Mouse (Mus musculus) forebrain, embryonic 15.5 days (tissue): ENCODE results near the gene Gm47283. TPM values are rescaled to one million over a fixed set of nuclear protein-coding genes. Genes with fewer than 3 reads are reported as not detected.
A peak's percentile ranks its signal among the peaks of the same experiment; 100 is the strongest.
"Not testable (repeated sequence)": the region's sequence is repeated elsewhere in the genome, so short reads cannot be mapped to it uniquely, and the experiment has no call there.

Experiments used
- ATAC-seq: fragments of 200-750 bp; cut with Nextera tagmentation; replicated peaks from 2 replicates; pipeline ENCODE4 v1.8.0; 2017; ENCODE audit warnings: mild to moderate bottlenecking, moderate TSS enrichment, moderate library complexity
- H3K27ac ChIP-seq: fragments of 300-500 bp; sonication (generic); replicated peaks from 2 replicates; pipeline ENCODE4 v1.5.1; 2015; ENCODE audit warnings: mild to moderate bottlenecking, inconsistent platforms
- H3K27me3 ChIP-seq: fragments of 300-500 bp; sonication (generic); 2 replicates; pipeline ENCODE4 v1.6.1; 2015; ENCODE audit warnings: inconsistent platforms
- H3K36me3 ChIP-seq: fragments of 300-500 bp; sonication (generic); 2 replicates; pipeline ENCODE4 v1.6.1; 2015; ENCODE audit warnings: mild to moderate bottlenecking, inconsistent platforms
- H3K4me1 ChIP-seq: fragments of 300-500 bp; sonication (generic); 2 replicates; pipeline ENCODE4 v1.6.1; 2015; ENCODE audit warnings: inconsistent platforms
- H3K4me2 ChIP-seq: fragments of 300-500 bp; sonication (generic); replicated peaks from 2 replicates; pipeline ENCODE4 v1.6.1; 2015; ENCODE audit warnings: mild to moderate bottlenecking, inconsistent platforms
- H3K4me3 ChIP-seq: fragments of 300-500 bp; sonication (generic); 2 replicates; pipeline ENCODE4 v1.5.1; 2015; ENCODE audit warnings: mild to moderate bottlenecking, inconsistent platforms
- H3K9ac ChIP-seq: fragments of 300-500 bp; sonication (generic); replicated peaks from 2 replicates; pipeline ENCODE4 v1.6.1; 2015; ENCODE audit warnings: mild to moderate bottlenecking, inconsistent platforms
- H3K9me3 ChIP-seq: fragments of 300-500 bp; sonication (generic); 2 replicates; pipeline ENCODE4 v1.6.1; 2016; ENCODE audit warnings: inconsistent platforms
- WGBS: fragments of 180-500 bp; shearing (Covaris S2); methylation state at CpG from one replicate; pipeline ENCODE4 v1.1.7; 2015; ENCODE audit warnings: mixed read lengths; 5-methylcytosine and 5-hydroxymethylcytosine counted together
- polyA plus RNA-seq: library from polyadenylated mRNA; unstranded; fragments of >200 nt; fragmentation: Nextera tagmentation; extraction: Ambion mirVana; gene quantifications from 2 replicates; pipeline ENCODE4 v1.2.1, GENCODE M21; 2015

Gene Gm47283
- polyA plus RNA-seq, 1 experiment from 2014 or later, result not detected

GRCm38 (mm10) chrY:90742261-90743052 is 42.1 kb upstream of the Gm47283 start:
- 85% methylated on average over 49 of the region's 49 CpGs for WGBS
- not testable (repeated sequence) for H3K27ac ChIP-seq, H3K9ac ChIP-seq, H3K4me2 ChIP-seq, H3K4me3 ChIP-seq, H3K27me3 ChIP-seq, H3K4me1 ChIP-seq
- Histone ChIP-seq H3K9me3 (peaks cover 33% of the 10 kb centered on the region), H3K36me3 (peaks cover 41% of the 10 kb centered on the region)
- peak; percentile 14 for ATAC-seq

- not testable (repeated sequence) for H3K9ac ChIP-seq, H3K4me2 ChIP-seq, H3K27me3 ChIP-seq, H3K4me1 ChIP-seq, ATAC-seq, H3K4me3 ChIP-seq, H3K27ac ChIP-seq
- Histone ChIP-seq H3K36me3 (peaks cover 41% of the 10 kb centered on the region), H3K9me3 (peaks cover 33% of the 10 kb centered on the region)
- 84% methylated on average over 40 of the region's 46 CpGs for WGBS
Observed at GRCm38 (mm10) chrY:90743053-90743810, 41.3 kb upstream of the Gm47283 start.

DNA sequence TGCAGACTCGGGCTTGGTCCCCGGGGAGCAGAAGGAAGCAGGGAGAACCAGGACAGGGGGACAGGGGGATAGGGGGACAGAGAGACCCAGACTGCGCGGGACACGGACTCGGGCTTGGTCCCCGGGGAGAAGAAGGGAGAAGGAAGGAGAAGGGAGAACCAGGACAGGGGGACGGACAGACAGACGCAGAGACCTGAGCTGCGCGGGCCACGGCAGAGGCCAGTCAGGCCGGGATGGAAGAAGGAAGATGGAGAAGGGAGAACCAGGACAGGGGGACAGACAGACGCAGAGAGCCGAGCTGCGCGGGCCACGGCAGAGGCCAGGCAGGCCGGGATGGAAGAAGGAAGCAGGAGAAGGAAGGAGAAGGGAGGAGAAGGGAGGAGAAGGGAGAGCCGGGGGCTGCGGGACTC is 40.7 kb upstream of the Gm47283 start:
- H3K9me3 ChIP-seq, result peaks cover 32% of the 10 kb centered on the region
- peaks cover 39% of the 10 kb centered on the region for H3K36me3 ChIP-seq
- H3K9ac ChIP-seq, result no peak overlapping the region
- H3K4me2 ChIP-seq, result 0 out of 2 replicates have a peak overlapping the region, but pooled peaks have one; percentile 29
- ATAC-seq, result no peak
- 73% methylated on average over 10 of the region's 21 CpGs for WGBS
- H3K4me3 ChIP-seq, result no peak overlapping the region; the same call in 1 of the 2 replicates
- H3K4me1 ChIP-seq, result no peaks in the 10 kb centered on the region
- H3K27ac ChIP-seq, result peak overlapping the region; percentile 78
- no peaks in the 10 kb centered on the region for H3K27me3 ChIP-seq

DNA sequence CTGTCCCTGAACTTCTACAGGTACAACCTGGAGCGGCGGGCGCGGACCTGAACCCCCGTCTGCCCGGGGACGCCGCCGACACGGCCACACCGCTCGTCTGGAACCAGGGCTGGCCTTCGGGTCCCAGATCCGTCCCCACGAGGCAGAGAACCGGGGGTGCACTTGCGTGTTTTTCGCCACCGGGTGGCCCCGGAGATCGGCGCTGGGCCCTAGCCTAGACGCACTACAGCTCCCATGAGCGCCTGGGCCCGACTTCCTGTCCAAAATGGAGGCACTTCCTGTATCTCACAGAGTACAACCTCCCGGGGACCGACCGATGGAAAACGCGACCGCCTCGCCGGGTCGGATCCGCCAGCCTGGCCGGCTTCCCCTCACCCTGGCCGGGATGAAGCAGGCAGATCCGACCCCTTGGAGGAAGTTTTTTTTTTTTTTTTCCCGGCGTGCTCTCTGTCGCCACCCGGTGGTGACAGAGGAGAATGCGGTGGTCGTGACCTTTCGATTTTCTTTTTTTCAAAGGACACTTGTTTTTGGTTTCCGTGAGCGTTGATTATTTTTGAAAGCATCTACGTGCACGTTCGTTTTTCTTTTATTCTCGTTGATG is 40.1 kb upstream of the Gm47283 start:
- peak overlapping the region; percentile 78 for H3K27ac ChIP-seq
- peaks cover 26% of the 10 kb centered on the region for H3K9me3 ChIP-seq
- H3K9ac ChIP-seq, H3K4me1 ChIP-seq, H3K27me3 ChIP-seq: not testable (repeated sequence)
- peaks cover 32% of the 10 kb centered on the region for H3K36me3 ChIP-seq
- peak overlapping the region; percentile 22 for H3K4me3 ChIP-seq
- ATAC-seq, result peak; percentile 92
- 56% methylated on average over 51 of the region's 51 CpGs for WGBS
- peak overlapping the region; percentile 29 for H3K4me2 ChIP-seq

GRCm38 (mm10) chrY:90745256-90745655 is 39.3 kb upstream of the Gm47283 start:
- not testable (repeated sequence) for H3K4me1 ChIP-seq, H3K27ac ChIP-seq, H3K4me3 ChIP-seq, ATAC-seq, H3K9ac ChIP-seq, H3K4me2 ChIP-seq, H3K27me3 ChIP-seq
- WGBS, result 91% methylated on average over 5 of the region's 5 CpGs
- H3K36me3 ChIP-seq, result peaks cover 24% of the 10 kb centered on the region
- H3K9me3 ChIP-seq, result peaks cover 18% of the 10 kb centered on the region

GRCm38 (mm10) chrY:90754721-90755120 is 29.8 kb upstream of the Gm47283 start, which contains the start of gene Gm21860:
Gene Gm21860, minus strand, starts transcription at chrY:90754821.
- H3K9me3 ChIP-seq, H3K9ac ChIP-seq, H3K27ac ChIP-seq, H3K36me3 ChIP-seq, H3K4me1 ChIP-seq, H3K4me3 ChIP-seq, H3K27me3 ChIP-seq, H3K4me2 ChIP-seq, ATAC-seq: not testable (repeated sequence)
- WGBS, result no CpG with 5 or more reads among the region's 8 CpGs

GRCm38 (mm10) chrY:90839077-90839476 is 54.5 kb downstream of the Gm47283 start, which contains the start of gene Gm21748:
Gene Gm21748, minus strand, starts transcription at chrY:90839177.
- not testable (repeated sequence) for H3K4me3 ChIP-seq, ATAC-seq, H3K27me3 ChIP-seq, H3K36me3 ChIP-seq, H3K9ac ChIP-seq, H3K27ac ChIP-seq, H3K9me3 ChIP-seq, H3K4me2 ChIP-seq, H3K4me1 ChIP-seq
- no CpG with 5 or more reads among the region's 8 CpGs for WGBS

Other genes starting within 250 kb of the Gm47283 start
- not detected in 2 replicates for gene Gm21860, start 29.9 kb upstream of the Gm47283 start, polyA plus RNA-seq
- not detected in 2 replicates for gene Gm21748, start 54.4 kb downstream of the Gm47283 start, polyA plus RNA-seq